Mouse (Mus musculus) midbrain, embryonic 14.5 days (tissue): Measurements from ENCODE around the gene Slc29a3. TPM values are rescaled to one million over a fixed set of nuclear protein-coding genes. Genes with fewer than 3 reads are reported as not detected.

Source experiments
- ATAC-seq: fragments of 200-750 bp; cut with Nextera tagmentation; 2 replicates; pipeline ENCODE4 v1.8.0; 2017; ENCODE audit warnings: moderate number of reproducible peaks, moderate library complexity; ENCODE audit not compliant: low FRiP score, low TSS enrichment
- DNase-seq: peaks from one replicate; pipeline ENCODE4 v3.0.0-alpha.2; 2015
- H3K27ac ChIP-seq: fragments of 300-500 bp; sonication (generic); replicated peaks from 2 replicates; pipeline ENCODE4 v1.5.1; 2014; ENCODE audit warnings: mild to moderate bottlenecking, low read depth, low read length, moderate library complexity
- H3K27me3 ChIP-seq: fragments of 300-500 bp; sonication (generic); 2 replicates; pipeline ENCODE4 v1.6.1; 2014; ENCODE audit warnings: low read length, control low read depth, mixed read lengths; ENCODE audit not compliant: control insufficient read depth, insufficient read depth
- H3K36me3 ChIP-seq: fragments of 300-500 bp; sonication (generic); 2 replicates; pipeline ENCODE4 v1.6.1; 2014; ENCODE audit warnings: low read length, control low read depth; ENCODE audit not compliant: control insufficient read depth, insufficient read depth
- H3K4me1 ChIP-seq: fragments of 300-500 bp; sonication (generic); 2 replicates; pipeline ENCODE4 v1.6.1; 2014; ENCODE audit warnings: mild to moderate bottlenecking, antibody characterized with exemption, low read length, control low read depth; ENCODE audit not compliant: control insufficient read depth, insufficient read depth
- H3K4me2 ChIP-seq: fragments of 300-500 bp; sonication (generic); 2 replicates; pipeline ENCODE4 v1.6.1; 2014; ENCODE audit warnings: mild to moderate bottlenecking, low read length, moderate library complexity
- H3K4me3 ChIP-seq: fragments of 300-500 bp; sonication (generic); replicated peaks from 2 replicates; pipeline ENCODE4 v1.5.1; 2014; ENCODE audit warnings: low read depth, low read length
- H3K9ac ChIP-seq: fragments of 300-500 bp; sonication (generic); replicated peaks from 2 replicates; pipeline ENCODE4 v1.6.1; 2014; ENCODE audit warnings: mild to moderate bottlenecking, low read length, moderate library complexity
- H3K9me3 ChIP-seq: fragments of 300-500 bp; sonication (generic); 2 replicates; pipeline ENCODE4 v1.6.1; 2016; ENCODE audit warnings: low read length, control low read depth, mixed read lengths; ENCODE audit not compliant: control insufficient read depth
- WGBS: fragments of 180-500 bp; shearing (Covaris S2); extraction: QIAGEN DNeasy Blood & Tissue Kit; methylation state at CpG from one replicate; pipeline ENCODE4 v1.1.7; 2014; 5-methylcytosine and 5-hydroxymethylcytosine counted together
- polyA plus RNA-seq: library from polyadenylated mRNA; unstranded; fragments of >200 nt; fragmentation: Nextera tagmentation; extraction: Ambion mirVana; gene quantifications from 2 replicates; pipeline ENCODE4 v1.2.1, GENCODE M21; 2014

The Slc29a3 gene
- polyA plus RNA-seq, 1 experiment from 2014 or later = 8.5 TPM

- ATAC-seq = no peak
- Histone ChIP-seq H3K27ac (no peak overlapping the region), H3K4me1 (0 out of 2 replicates have a peak, but pooled peaks cover 2% of the 10 kb centered on the region), H3K36me3 (no peaks in the 10 kb centered on the region), H3K4me3 (no peak overlapping the region), H3K9ac (no peak overlapping the region), H3K9me3 (no peaks in the 10 kb centered on the region), H3K4me2 (no peak overlapping the region), H3K27me3 (no peaks in the 10 kb centered on the region)
- DNase-seq = no peak
- 59% methylated on average over 8 of the region's 8 CpGs for WGBS
Observed at GRCm38 (mm10) chr10:60794792-60795191, 42.2 kb upstream of the Slc29a3 start.

DNA sequence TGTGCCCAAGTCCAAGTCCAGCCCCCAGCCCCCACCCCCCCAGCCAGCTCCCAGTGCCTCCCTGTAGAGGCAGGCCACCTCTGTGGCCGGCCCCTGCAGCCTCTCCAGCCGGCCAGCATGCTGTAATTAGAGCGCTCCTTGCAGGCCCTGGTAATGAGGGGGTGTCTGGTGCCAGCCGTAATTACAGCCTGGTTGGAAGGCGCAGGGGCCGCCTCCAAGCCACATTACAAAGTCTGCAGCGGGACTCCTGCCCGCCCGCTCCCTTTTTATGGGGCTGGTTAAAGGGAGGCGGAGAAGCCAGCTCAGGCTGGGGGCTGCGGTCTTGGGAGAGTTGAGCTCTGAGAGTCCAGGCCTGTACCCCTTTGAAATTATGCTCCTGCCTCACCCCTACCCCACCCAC is 41.8 kb upstream of the Slc29a3 start:
- ATAC-seq = no peak
- H3K27me3 ChIP-seq = no peaks in the 10 kb centered on the region
- WGBS = 27% methylated on average over 11 of the region's 11 CpGs
- no peak overlapping the region for H3K4me3 ChIP-seq
- H3K36me3 ChIP-seq = no peaks in the 10 kb centered on the region
- no peak overlapping the region for H3K27ac ChIP-seq
- no peaks in the 10 kb centered on the region for H3K9me3 ChIP-seq
- no peak for DNase-seq
- no peak overlapping the region for H3K4me2 ChIP-seq
- H3K4me1 ChIP-seq = 0 out of 2 replicates have a peak, but pooled peaks cover 2% of the 10 kb centered on the region
- H3K9ac ChIP-seq = no peak overlapping the region

DNA sequence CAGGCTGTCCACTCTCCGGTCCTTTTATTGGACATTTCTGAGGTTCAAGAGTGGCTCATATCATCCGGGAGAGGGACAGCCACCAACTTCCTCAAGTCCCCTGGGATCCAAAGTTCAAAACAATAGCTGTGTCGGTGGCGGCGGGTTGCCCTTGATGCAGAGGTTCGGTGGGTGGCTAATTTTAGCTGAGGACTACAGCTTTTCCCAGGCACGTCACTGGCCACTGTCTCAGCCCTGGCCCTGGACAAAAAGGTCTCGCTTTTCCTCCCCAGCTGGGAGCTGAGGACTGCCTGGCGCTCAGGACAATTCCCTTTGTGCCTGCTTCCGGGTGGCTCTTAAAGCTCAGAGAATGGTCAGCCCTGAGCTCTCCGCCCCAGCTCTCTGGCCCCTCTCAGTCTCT is 40.2 kb upstream of the Slc29a3 start:
- WGBS = 13% methylated on average over 11 of the region's 11 CpGs
- Histone ChIP-seq H3K36me3 (no peaks in the 10 kb centered on the region), H3K27me3 (no peaks in the 10 kb centered on the region), H3K9ac (no peak overlapping the region), H3K4me3 (no peak overlapping the region), H3K9me3 (no peaks in the 10 kb centered on the region), H3K4me2 (no peak overlapping the region), H3K27ac (no peak overlapping the region), H3K4me1 (0 out of 2 replicates have a peak, but pooled peaks cover 2% of the 10 kb centered on the region)
- DNase-seq (no peak), ATAC-seq (no peak)

GRCm38 (mm10) chr10:60792365-60792764 is 39.8 kb upstream of the Slc29a3 start:
- Histone ChIP-seq H3K4me1 (0 out of 2 replicates have a peak, but pooled peaks cover 2% of the 10 kb centered on the region), H3K4me2 (no peak overlapping the region), H3K36me3 (no peaks in the 10 kb centered on the region), H3K27ac (no peak overlapping the region), H3K9ac (no peak overlapping the region), H3K9me3 (no peaks in the 10 kb centered on the region), H3K4me3 (no peak overlapping the region), H3K27me3 (no peaks in the 10 kb centered on the region)
- DNase-seq (no peak), ATAC-seq (no peak)
- 67% methylated on average over 10 of the region's 10 CpGs for WGBS

GRCm38 (mm10) chr10:60790912-60791311 is 38.3 kb upstream of the Slc29a3 start:
- WGBS = 88% methylated on average over 6 of the region's 6 CpGs
- Histone ChIP-seq H3K27ac (no peak overlapping the region), H3K4me2 (no peak overlapping the region), H3K4me3 (no peak overlapping the region), H3K9me3 (no peaks in the 10 kb centered on the region), H3K36me3 (no peaks in the 10 kb centered on the region), H3K4me1 (0 out of 2 replicates have a peak, but pooled peaks cover 2% of the 10 kb centered on the region), H3K27me3 (no peaks in the 10 kb centered on the region), H3K9ac (no peak overlapping the region)
- ATAC-seq (no peak), DNase-seq (no peak)

GRCm38 (mm10) chr10:60787303-60788074 is 34.9 kb upstream of the Slc29a3 start:
- no peaks in the 10 kb centered on the region for H3K9me3 ChIP-seq
- no peak overlapping the region for H3K4me3 ChIP-seq
- no peak overlapping the region for H3K4me2 ChIP-seq
- ATAC-seq = no peak
- no peaks in the 10 kb centered on the region for H3K36me3 ChIP-seq
- DNase-seq = no peak
- H3K9ac ChIP-seq = no peak overlapping the region
- H3K4me1 ChIP-seq = 0 out of 2 replicates have a peak, but pooled peaks cover 2% of the 10 kb centered on the region
- no peak overlapping the region for H3K27ac ChIP-seq
- 65% methylated on average over 16 of the region's 16 CpGs for WGBS
- H3K27me3 ChIP-seq = no peaks in the 10 kb centered on the region

GRCm38 (mm10) chr10:60783608-60784007 is 31.0 kb upstream of the Slc29a3 start:
- H3K4me1 ChIP-seq = 0 out of 2 replicates have a peak, but pooled peaks cover 2% of the 10 kb centered on the region
- 16% methylated on average over 2 of the region's 2 CpGs for WGBS
- DNase-seq (no peak), ATAC-seq (no peak)
- H3K27me3 ChIP-seq = peaks cover 4% of the 10 kb centered on the region; the same call in 1 of the 2 replicates
- H3K9me3 ChIP-seq = no peaks in the 10 kb centered on the region
- no peak overlapping the region for H3K27ac ChIP-seq
- H3K4me2 ChIP-seq = no peak overlapping the region
- H3K4me3 ChIP-seq = no peak overlapping the region
- no peaks in the 10 kb centered on the region for H3K36me3 ChIP-seq
- no peak overlapping the region for H3K9ac ChIP-seq

DNA sequence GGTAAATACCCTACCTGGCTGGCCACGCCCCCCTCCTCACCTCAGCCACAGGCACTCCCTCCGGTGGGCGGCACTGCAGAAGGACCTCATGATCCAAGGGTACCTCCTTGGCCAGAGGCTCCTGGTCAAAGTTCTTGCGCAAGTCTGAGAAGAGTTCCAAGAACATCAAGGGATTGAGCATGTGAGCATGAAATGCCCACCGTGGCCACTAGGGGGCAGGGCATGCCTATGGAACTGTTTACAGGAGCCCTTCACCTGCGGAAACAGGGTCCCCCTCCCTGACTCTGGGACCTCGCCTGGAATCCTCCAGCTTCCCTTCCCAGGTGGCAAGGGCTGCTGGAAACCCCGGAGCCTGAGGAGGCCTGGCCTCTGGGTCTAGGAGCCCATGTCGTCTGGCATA is 27.0 kb upstream of the Slc29a3 start:
- ATAC-seq = peak; percentile 44; the same call in 1 of the 2 replicates
- Histone ChIP-seq H3K4me1 (0 out of 2 replicates have a peak, but pooled peaks cover 2% of the 10 kb centered on the region), H3K9ac (no peak overlapping the region), H3K4me3 (no peak overlapping the region), H3K4me2 (peak overlapping the region; percentile 13), H3K27me3 (peaks cover 4% of the 10 kb centered on the region; the same call in 1 of the 2 replicates), H3K36me3 (no peaks in the 10 kb centered on the region), H3K9me3 (no peaks in the 10 kb centered on the region), H3K27ac (no peak overlapping the region)
- 8% methylated on average over 9 of the region's 9 CpGs for WGBS
- peak; percentile 92 for DNase-seq

GRCm38 (mm10) chr10:60778542-60778941 is 25.9 kb upstream of the Slc29a3 start:
- Histone ChIP-seq H3K4me3 (no peak overlapping the region), H3K9me3 (no peaks in the 10 kb centered on the region), H3K4me2 (no peak overlapping the region), H3K4me1 (0 out of 2 replicates have a peak, but pooled peaks cover 2% of the 10 kb centered on the region), H3K36me3 (no peaks in the 10 kb centered on the region), H3K9ac (no peak overlapping the region), H3K27ac (no peak overlapping the region), H3K27me3 (peaks cover 4% of the 10 kb centered on the region; the same call in 1 of the 2 replicates)
- DNase-seq (peak; percentile 71), ATAC-seq (no peak)
- WGBS = 70% methylated on average over 12 of the region's 12 CpGs
